Mouse (Mus musculus) CH12.LX (cell line): ENCODE results near the gene Itpr2. TPM values are rescaled to one million over a fixed set of nuclear protein-coding genes. Genes with fewer than 3 reads are reported as not detected.

Experiments used
- DNase-seq: peaks from one replicate; pipeline ENCODE4 v3.0.0-alpha.2; 2013; ENCODE audit errors: extremely low read depth
- H3K27ac ChIP-seq: 2 replicates; pipeline ENCODE4 v1.5.1; 2012; ENCODE audit warnings: low read depth, mild to moderate bottlenecking, control low read depth, moderate library complexity; ENCODE audit not compliant: insufficient read depth
- H3K27me3 ChIP-seq: replicated peaks from 2 replicates; pipeline ENCODE3; 2012; ENCODE audit warnings: inconsistent platforms
- H3K36me3 ChIP-seq, 2 experiments: replicated peaks in 1 of 2; 2 replicates each; pipeline versions ENCODE3 to v1.6.1; 2012; ENCODE audit warnings: inconsistent platforms in 1 of 2, low read length in 1 of 2, mild to moderate bottlenecking in 1 of 2, mixed read lengths in 1 of 2, moderate library complexity in 1 of 2; ENCODE audit not compliant: control insufficient read depth in 1 of 2, insufficient read depth in 1 of 2
- H3K4me1 ChIP-seq, 2 experiments: 2 replicates each; pipeline ENCODE4 v1.6.1; 2012; ENCODE audit warnings: inconsistent platforms in 1 of 2, moderate library complexity in 1 of 2; ENCODE audit not compliant: insufficient read depth in 2 of 2, control insufficient read depth in 1 of 2
- H3K4me2 ChIP-seq: 2 replicates; pipeline ENCODE4 v1.6.1; 2012; ENCODE audit warnings: low read depth, mild to moderate bottlenecking, control low read depth; ENCODE audit not compliant: poor library complexity, insufficient read depth, severe bottlenecking
- H3K4me3 ChIP-seq, 3 experiments: fragments of 150-350 bp in 1 of 3; sonication (generic) in 1 of 3; replicated peaks in 1 of 3; 2 replicates each; pipeline versions ENCODE3 to v1.5.1; 2011 to 2012; ENCODE audit warnings: low read depth in 2 of 3, low read length in 2 of 3, mild to moderate bottlenecking in 2 of 3, moderate library complexity in 2 of 3, control low read depth in 1 of 3, improper control_type of control experiment in 1 of 3, inconsistent platforms in 1 of 3, mixed read lengths in 1 of 3; ENCODE audit not compliant: poor library complexity in 1 of 3
- H3K79me2 ChIP-seq: replicated peaks from 2 replicates; pipeline ENCODE4 v1.6.1; 2012; ENCODE audit warnings: mild to moderate bottlenecking, moderate library complexity; ENCODE audit not compliant: control insufficient read depth, poor library complexity, insufficient read depth, severe bottlenecking; ENCODE audit errors: extremely low read depth
- H3K9ac ChIP-seq: 2 replicates; pipeline ENCODE4 v1.6.1; 2012; ENCODE audit warnings: low read depth, mild to moderate bottlenecking, control low read depth, moderate library complexity; ENCODE audit not compliant: insufficient read depth
- H3K9me3 ChIP-seq: replicated peaks from 2 replicates; pipeline ENCODE3; 2012; ENCODE audit warnings: low read length, inconsistent platforms, mixed read lengths
- BHLHE40 ChIP-seq: IDR thresholded peaks from 2 replicates; pipeline ENCODE4 v1.6.1; 2011; ENCODE audit warnings: mild to moderate bottlenecking, low read depth, low read length, improper control_type of control experiment
- CHD1 ChIP-seq: IDR thresholded peaks from 2 replicates; pipeline ENCODE4 v1.6.1; 2012; ENCODE audit warnings: low read depth, low read length, improper control_type of control experiment, inconsistent platforms
- CHD2 ChIP-seq: IDR thresholded peaks from 2 replicates; pipeline ENCODE4 v1.6.1; 2011; ENCODE audit warnings: low read length, improper control_type of control experiment
- CTCF ChIP-seq, 2 experiments: IDR thresholded peaks in 1 of 2; conservative IDR thresholded peaks in 1 of 2; 2 replicates each; pipeline ENCODE4 v1.5.1; 2011 to 2012; ENCODE audit warnings: low read depth in 2 of 2, low read length in 2 of 2, improper control_type of control experiment in 1 of 2, inconsistent platforms in 1 of 2, mild to moderate bottlenecking in 1 of 2, moderate library complexity in 1 of 2
- ELF1 ChIP-seq: IDR thresholded peaks from 2 replicates; pipeline ENCODE4 v1.6.1; 2014; ENCODE audit warnings: low read depth, mild to moderate bottlenecking, inconsistent platforms, low read length, improper control_type of control experiment
- ETS1 ChIP-seq: conservative IDR thresholded peaks from 2 replicates; pipeline ENCODE4 v1.6.1; 2012; ENCODE audit warnings: low read depth, mild to moderate bottlenecking, inconsistent platforms, low read length, improper control_type of control experiment, moderate library complexity
- MAFK ChIP-seq: IDR thresholded peaks from 2 replicates; pipeline ENCODE4 v1.6.1; 2011; ENCODE audit warnings: low read length, improper control_type of control experiment; ENCODE audit not compliant: insufficient replicate concordance
- MAZ ChIP-seq: IDR thresholded peaks from 2 replicates; pipeline ENCODE4 v1.6.1; 2012; ENCODE audit warnings: low read depth, mild to moderate bottlenecking, inconsistent platforms, low read length, improper control_type of control experiment, moderate library complexity
- MXI1 ChIP-seq: IDR thresholded peaks from 2 replicates; pipeline ENCODE4 v1.6.1; 2011; ENCODE audit warnings: mild to moderate bottlenecking, low read depth, low read length, improper control_type of control experiment
- MYC ChIP-seq: IDR thresholded peaks from 2 replicates; pipeline ENCODE4 v1.6.1; 2011; ENCODE audit warnings: low read depth, mild to moderate bottlenecking, improper control_type of control experiment, low read length
- NELFE ChIP-seq: IDR thresholded peaks from 2 replicates; pipeline ENCODE4 v1.6.1; 2011; ENCODE audit warnings: low read depth, low read length, improper control_type of control experiment
- POLR2A ChIP-seq: IDR thresholded peaks from 2 replicates; pipeline ENCODE4 v1.6.1; 2011; ENCODE audit warnings: low read depth, mild to moderate bottlenecking, improper control_type of control experiment, low read length
- POLR2AphosphoS2 ChIP-seq: IDR thresholded peaks from 2 replicates; pipeline ENCODE4 v1.6.1; 2011; ENCODE audit warnings: low read depth, low read length, improper control_type of control experiment
- RAD21 ChIP-seq: IDR thresholded peaks from 2 replicates; pipeline ENCODE4 v1.6.1; 2011; ENCODE audit warnings: low read depth, mild to moderate bottlenecking, low read length, improper control_type of control experiment, moderate library complexity
- USF1 ChIP-seq: IDR thresholded peaks from 2 replicates; pipeline ENCODE4 v1.6.1; 2014; ENCODE audit warnings: low read depth, mild to moderate bottlenecking, inconsistent platforms, low read length, improper control_type of control experiment
- ZC3H11A ChIP-seq: IDR thresholded peaks from 2 replicates; pipeline ENCODE4 v1.6.1; 2012; ENCODE audit warnings: low read depth, mild to moderate bottlenecking, inconsistent platforms, low read length, improper control_type of control experiment
- ZKSCAN1 ChIP-seq: IDR thresholded peaks from 2 replicates; pipeline ENCODE4 v1.6.1; 2012; ENCODE audit warnings: low read depth, inconsistent platforms, low read length, improper control_type of control experiment, borderline replicate concordance
- ZNF384 ChIP-seq: IDR thresholded peaks from 2 replicates; pipeline ENCODE4 v1.6.1; 2012; ENCODE audit warnings: low read depth, low read length, improper control_type of control experiment, inconsistent platforms
- dilution Hi-C: fragments of 300-500 bp; cut with MboI; formaldehyde crosslinking; loops from 2 replicates; pipeline ENCODE4 v1.14.3; 2020; ENCODE audit warnings: low sequenced_read_pairs; ENCODE audit not compliant: extremely low pct_unique_long_range_greater_than_20kb, extremely low pct_ligation_motif_present
- in situ Hi-C: fragments of 300-500 bp; cut with MboI; formaldehyde crosslinking; loops from 3 replicates; pipeline ENCODE4 v1.14.3; 2019; ENCODE audit warnings: low sequenced_read_pairs, low pct_ligation_motif_present, low pct_unique_long_range_greater_than_20kb, mixed read lengths
- polyA plus RNA-seq: library from polyadenylated mRNA; unstranded; fragments of >175 nt; gene quantifications from 2 replicates; pipeline ENCODE4 v1.2.1, GENCODE M21; 2012; ENCODE audit warnings: low read depth; ENCODE audit not compliant: insufficient read length
- total RNA-seq, 2 experiments: library from RNA; depleted of rRNA; stranded (reverse); fragments of 300-350 nt in 1 of 2; fragments of >200 nt in 1 of 2; gene quantifications; 2 replicates each; pipeline ENCODE4 v1.2.3; 2012 to 2014

Itpr2 gene
- total and polyA plus RNA-seq, 3 experiments: 3.5 to 8.9 (median 4.4) TPM

DNA sequence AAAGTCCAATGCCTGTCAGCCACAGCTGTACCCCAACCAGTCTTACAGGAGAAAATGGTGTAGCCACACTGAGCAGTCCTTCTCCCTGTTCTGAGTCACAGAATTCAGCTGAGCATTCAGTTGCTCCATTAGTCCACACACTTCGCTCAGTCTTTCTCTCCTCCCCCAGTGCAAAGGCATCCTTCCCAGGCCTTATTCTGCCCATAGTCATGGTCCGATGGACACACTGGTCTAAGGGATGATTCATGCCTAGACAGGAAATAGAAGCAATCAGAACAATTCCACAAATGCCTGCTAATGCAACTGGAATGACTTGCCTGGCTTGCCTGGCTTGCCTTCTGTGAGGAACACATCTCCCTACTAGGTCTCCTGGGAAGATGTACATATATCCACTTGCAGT lies 25.5 kb upstream of the Itpr2 start:
- no peak for TF ChIP-seq MYC
- TF ChIP-seq ETS1: no peak
- no peak for TF ChIP-seq CTCF (conservative IDR thresholded peaks at IDR 0.05 in 1 of 2, IDR thresholded peaks at IDR 0.05 in 1 of 2; ENCODE audit: low read depth in 2 of 2, low read length in 2 of 2)
- no peak for TF ChIP-seq ZC3H11A
- no peak for TF ChIP-seq MXI1
- TF ChIP-seq MAFK: no peak
- no peak for TF ChIP-seq CHD1
- no peak for TF ChIP-seq NELFE
- no peak for TF ChIP-seq POLR2A
- TF ChIP-seq ZKSCAN1: no peak
- TF ChIP-seq MAZ: no peak
- no peak for TF ChIP-seq USF1
- no peak for TF ChIP-seq ELF1
- no peak for TF ChIP-seq POLR2AphosphoS2
- no peak for TF ChIP-seq BHLHE40
- no peak for TF ChIP-seq RAD21
- TF ChIP-seq ZNF384: no peak
- no peak overlapping the region for H3K4me3 ChIP-seq
- peaks cover 3% of the 10 kb centered on the region for H3K27me3 ChIP-seq
- H3K27ac ChIP-seq: no peak overlapping the region
- DNase-seq: no peak
- H3K79me2 ChIP-seq: no peaks in the 10 kb centered on the region
- H3K4me1 ChIP-seq: peaks cover 11 to 27% of the 10 kb centered on the region in 2 experiments
- no peaks in the 10 kb centered on the region for H3K36me3 ChIP-seq
- no peak overlapping the region for H3K9ac ChIP-seq
- in situ Hi-C loops: no loop called here
- dilution Hi-C loops: no loop called here
- H3K9me3 ChIP-seq: peaks cover 10% of the 10 kb centered on the region
- no peak overlapping the region for H3K4me2 ChIP-seq

DNA sequence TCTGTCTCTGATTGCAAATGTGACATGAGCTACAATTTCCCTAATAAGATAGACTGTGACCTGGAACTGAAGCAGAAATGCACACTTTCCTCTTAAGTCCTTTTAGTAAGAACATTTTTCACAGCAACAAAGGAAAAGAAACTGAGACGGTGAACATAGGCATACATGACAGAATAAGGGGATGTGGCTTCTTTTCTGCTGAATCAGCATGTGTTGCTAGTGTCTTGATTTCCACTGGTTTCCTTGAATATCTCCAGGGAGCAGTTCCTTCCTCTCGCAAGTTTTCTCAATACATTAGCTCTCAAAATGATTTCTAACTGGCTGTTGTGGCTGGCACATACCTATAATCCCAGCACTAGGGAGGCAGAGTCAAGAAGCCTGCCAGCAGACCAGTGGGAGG lies 23.5 kb upstream of the Itpr2 start:
- dilution Hi-C loops (no loop called here), in situ Hi-C loops (no loop called here)
- Histone ChIP-seq H3K27ac (no peak overlapping the region), H3K36me3 (no peaks in the 10 kb centered on the region), H3K4me1 (peaks cover 10 to 38% of the 10 kb centered on the region in 2 experiments), H3K4me2 (no peak overlapping the region), H3K79me2 (no peaks in the 10 kb centered on the region), H3K9ac (no peak overlapping the region), H3K4me3 (no peak overlapping the region), H3K27me3 (no peaks in the 10 kb centered on the region), H3K9me3 (peaks cover 10% of the 10 kb centered on the region)
- TF ChIP-seq CHD2 (no peak), MAFK (peak; percentile 97)
- DNase-seq: no peak
